Mouse (Mus musculus): ENCODE data around the gene Peli2.

- TF ChIP-seq POLR2A (IDR thresholded peaks at IDR 0.05; ENCODE audit: borderline replicate concordance, control insufficient read depth, low read depth, low read length) (no peak), CTCF (IDR thresholded peaks at IDR 0.05; ENCODE audit: control insufficient read depth, insufficient read depth, low read length) (no peak)
Observed at GRCm38 (mm10) chr14:48179021-48179420, 58.4 kb downstream of the Peli2 start.

Measured in bone marrow, adult 2 months (tissue).